Comparison of ENCODE assay signal across 8 mouse cellular contexts in genomic region chr2:76647883-76648570, GRCm38 (mm10). TPM values are rescaled to one million over a fixed set of nuclear protein-coding genes. Genes with fewer than 3 reads are reported as not detected.
DNase-seq lines count a peak whose midpoint lies in the region; ATAC-seq and TF ChIP-seq lines count a peak whose summit lies in the region.

TSS of gene Prkra (minus strand) at chr2:76648015.
TSS of gene Pjvk (plus strand) at chr2:76648476.

- no peaks in the 10 kb centered on the region for H3K27me3 ChIP-seq in ES-Bruce4 (ENCODE audit: control insufficient read depth, insufficient read depth, low read length, poor library complexity, severe bottlenecking)
- no peaks in the 10 kb centered on the region for H3K27me3 ChIP-seq in forebrain, embryonic 13.5 days
- H3K27me3 ChIP-seq in neural tube, embryonic 15.5 days (replicated peaks), result no peaks in the 10 kb centered on the region

- DNase-seq in heart, postnatal 14 days, result peak; percentile 99 to 100
- peak; percentile 96 for DNase-seq in layer of hippocampus, adult 11-12 months (ENCODE audit: low spot score)
- peak; percentile 99 to 100 for DNase-seq in lung, adult 18-20 months
- DNase-seq in testis, postnatal 14 days (ENCODE audit: low spot score), result peak; percentile 95

- peak; percentile 96 for ATAC-seq in cerebellum, adult (ENCODE audit: insufficient number of reproducible peaks, low FRiP score, low TSS enrichment)
- ATAC-seq in forebrain, embryonic 13.5 days, result peak; percentile 98
- peak; percentile 98 for ATAC-seq in neural tube, embryonic 15.5 days (ENCODE audit: low FRiP score)

- intact Hi-C loops in heart, postnatal 14 days (cut with DNase I), result loop anchor here (2.0 to 5.0 kb wide), 2 partner anchors 25 to 49 kb away; partner anchors contain the start of gene Fkbp7

- peak within 1 kb of the TSS; percentile 65 for H3K9ac ChIP-seq in ES-Bruce4 (ENCODE audit: low read depth, poor library complexity, severe bottlenecking)
- peak within 1 kb of the TSS; percentile 90 for H3K9ac ChIP-seq in forebrain, embryonic 13.5 days
- peak within 1 kb of the TSS; percentile 85 for H3K9ac ChIP-seq in neural tube, embryonic 15.5 days (replicated peaks)

- TF ChIP-seq POLR2A in ES-Bruce4 (IDR thresholded peaks at IDR 0.05; ENCODE audit: insufficient read depth, low read length), result peak; percentile 67

- no peaks in the 10 kb centered on the region for H3K4me1 ChIP-seq in ES-Bruce4 (ENCODE audit: control insufficient read depth, insufficient read depth, low read length)
- H3K4me1 ChIP-seq in forebrain, embryonic 13.5 days, result peaks cover 20% of the 10 kb centered on the region
- peaks cover 25% of the 10 kb centered on the region for H3K4me1 ChIP-seq in neural tube, embryonic 15.5 days

- WGBS in forebrain, embryonic 13.5 days, result under 1% methylated on average over 39 of the region's 42 CpGs
- under 1% methylated on average over 40 of the region's 42 CpGs for WGBS in neural tube, embryonic 15.5 days

- peak within 1 kb of the TSS; percentile 81 for H3K4me2 ChIP-seq in forebrain, embryonic 13.5 days
- H3K4me2 ChIP-seq in neural tube, embryonic 15.5 days, result peak within 1 kb of the TSS; percentile 75

- H3K36me3 ChIP-seq in ES-Bruce4 (ENCODE audit: control insufficient read depth, insufficient read depth, low read length, poor library complexity, severe bottlenecking), result no peaks in the 10 kb centered on the region
- peaks cover 2% of the 10 kb centered on the region for H3K36me3 ChIP-seq in forebrain, embryonic 13.5 days (ENCODE audit: poor library complexity, severe bottlenecking)
- peaks cover 2% of the 10 kb centered on the region; the same call in 1 of the 2 replicates for H3K36me3 ChIP-seq in neural tube, embryonic 15.5 days

- peak within 1 kb of the TSS; percentile 60 for H3K27ac ChIP-seq in ES-Bruce4 (ENCODE audit: insufficient read depth, low read length)
- H3K27ac ChIP-seq in forebrain, embryonic 13.5 days, result peak within 1 kb of the TSS; percentile 94
- peak within 1 kb of the TSS; percentile 96 for H3K27ac ChIP-seq in neural tube, embryonic 15.5 days (replicated peaks)

- TF ChIP-seq CTCF in ES-Bruce4 (IDR thresholded peaks at IDR 0.05; ENCODE audit: low read depth, low read length), result no peak

- H3K9me3 ChIP-seq in ES-Bruce4 (replicated peaks; ENCODE audit: control insufficient read depth, insufficient read depth, low read length, poor library complexity, severe bottlenecking), result no peaks in the 10 kb centered on the region
- H3K9me3 ChIP-seq in forebrain, embryonic 13.5 days (replicated peaks), result no peaks in the 10 kb centered on the region
- no peaks in the 10 kb centered on the region for H3K9me3 ChIP-seq in neural tube, embryonic 15.5 days (replicated peaks)

- H3K4me3 ChIP-seq in ES-Bruce4 (ENCODE audit: low read depth, low read length), result peak within 1 kb of the TSS; percentile 76
- peak within 1 kb of the TSS; percentile 79 for H3K4me3 ChIP-seq in forebrain, embryonic 13.5 days
- H3K4me3 ChIP-seq in neural tube, embryonic 15.5 days (replicated peaks), result peak within 1 kb of the TSS; percentile 86

- no peak for TF ChIP-seq EP300 in ES-Bruce4 (IDR thresholded peaks at IDR 0.05; ENCODE audit: insufficient read depth, low read depth, low read length)

RNA-seq across cellular contexts. Expression of gene Prkra, which starts in this region (rescaled TPM):
- 24.4 and 25.6 TPM in 2 replicates for polyA plus RNA-seq in ES-Bruce4 (2011; ENCODE audit: insufficient read depth, insufficient read length, low read depth, missing spikeins)
- 95.0 and 99.3 TPM in 2 replicates for polyA plus RNA-seq in forebrain, embryonic 13.5 days (2015; fragmentation: Nextera tagmentation; extraction: Ambion mirVana)
- total RNA-seq in heart, postnatal 14 days (2021), result 10 to 100 TPM; 16.0 to 16.9 TPM
- polyA plus RNA-seq in neural tube, embryonic 15.5 days (2015; fragmentation: Nextera tagmentation; extraction: Ambion mirVana), result 87.7 and 98.9 TPM in 2 replicates

RNA-seq across cellular contexts. Expression of gene Pjvk, which starts in this region (rescaled TPM):
- not detected in 2 replicates for polyA plus RNA-seq in ES-Bruce4 (2011; ENCODE audit: insufficient read depth, insufficient read length, low read depth, missing spikeins)
- polyA plus RNA-seq in forebrain, embryonic 13.5 days (2015; fragmentation: Nextera tagmentation; extraction: Ambion mirVana), result 0.90 and 1.2 TPM in 2 replicates
- total RNA-seq in heart, postnatal 14 days (2021), result under 1 TPM in 1 of 2 experiments, not detected in 1; 0.27 TPM
- 0.45 and 0.65 TPM in 2 replicates for polyA plus RNA-seq in neural tube, embryonic 15.5 days (2015; fragmentation: Nextera tagmentation; extraction: Ambion mirVana)

Comparison
In these comparisons a context has a peak if more than half of its experiments do, and no peak if none do; other contexts are left out.
1. Peak in every context shown above with its lines: DNase-seq, ATAC-seq, H3K4me3 ChIP-seq and H3K27ac ChIP-seq.